Mouse (Mus musculus) adrenal gland, postnatal 0 days (tissue): ENCODE measurements around the gene Olfr133. TPM values are rescaled to one million over a fixed set of nuclear protein-coding genes. Genes with fewer than 3 reads are reported as not detected.

Experiments
- polyA plus RNA-seq: library from polyadenylated mRNA; unstranded; fragments of >200 nt; fragmentation: Nextera tagmentation; extraction: Ambion mirVana; gene quantifications from 2 replicates; pipeline ENCODE4 v1.2.1, GENCODE M21; 2015

Gene Olfr133
- polyA plus RNA-seq = not detected in 2 replicates

GRCm38 (mm10) chr17:38144981-38145380 is at the start of gene Olfr133:
Gene Olfr133, plus strand, starts transcription at chr17:38145281.

GRCm38 (mm10) chr17:38134426-38134825 is 10.7 kb upstream of the Olfr133 start, which contains the start of gene Olfr132:
Gene Olfr132, minus strand, starts transcription at chr17:38134526.

GRCm38 (mm10) chr17:38171088-38171487 is 26.0 kb downstream of the Olfr133 start, which contains the start of gene Olfr134:
Gene Olfr134, plus strand, starts transcription at chr17:38171388.

Other genes with a start within 250 kb of the Olfr133 start
- not detected in 2 replicates for gene Olfr127, start 244.8 kb upstream of the Olfr133 start, polyA plus RNA-seq
- gene Olfr128, start 224.7 kb upstream of the Olfr133 start, polyA plus RNA-seq = not detected in 2 replicates
- gene Olfr761, start 192.2 kb upstream of the Olfr133 start, polyA plus RNA-seq = not detected in 2 replicates
- not detected in 2 replicates for gene Olfr129, start 85.2 kb upstream of the Olfr133 start, polyA plus RNA-seq
- gene Olfr130, start 81.4 kb upstream of the Olfr133 start, polyA plus RNA-seq = not detected in 2 replicates
- gene Olfr131, start 56.6 kb upstream of the Olfr133 start, polyA plus RNA-seq = not detected in 2 replicates
- gene Olfr132, start 10.8 kb upstream of the Olfr133 start, polyA plus RNA-seq = not detected in 2 replicates
- gene Olfr134, start 26.1 kb downstream of the Olfr133 start, polyA plus RNA-seq = not detected in 2 replicates
- not detected in 2 replicates for gene Olfr135, start 59.1 kb downstream of the Olfr133 start, polyA plus RNA-seq
- gene Olfr138, start 115.8 kb downstream of the Olfr133 start, polyA plus RNA-seq = not detected in 2 replicates
- gene Olfr137, start 162.3 kb downstream of the Olfr133 start, polyA plus RNA-seq = not detected in 2 replicates
- not detected in 2 replicates for gene Olfr136, start 184.6 kb downstream of the Olfr133 start, polyA plus RNA-seq